Mouse (Mus musculus): ENCODE results near the gene Atp6v1a.

Atp6v1a gene

DNA sequence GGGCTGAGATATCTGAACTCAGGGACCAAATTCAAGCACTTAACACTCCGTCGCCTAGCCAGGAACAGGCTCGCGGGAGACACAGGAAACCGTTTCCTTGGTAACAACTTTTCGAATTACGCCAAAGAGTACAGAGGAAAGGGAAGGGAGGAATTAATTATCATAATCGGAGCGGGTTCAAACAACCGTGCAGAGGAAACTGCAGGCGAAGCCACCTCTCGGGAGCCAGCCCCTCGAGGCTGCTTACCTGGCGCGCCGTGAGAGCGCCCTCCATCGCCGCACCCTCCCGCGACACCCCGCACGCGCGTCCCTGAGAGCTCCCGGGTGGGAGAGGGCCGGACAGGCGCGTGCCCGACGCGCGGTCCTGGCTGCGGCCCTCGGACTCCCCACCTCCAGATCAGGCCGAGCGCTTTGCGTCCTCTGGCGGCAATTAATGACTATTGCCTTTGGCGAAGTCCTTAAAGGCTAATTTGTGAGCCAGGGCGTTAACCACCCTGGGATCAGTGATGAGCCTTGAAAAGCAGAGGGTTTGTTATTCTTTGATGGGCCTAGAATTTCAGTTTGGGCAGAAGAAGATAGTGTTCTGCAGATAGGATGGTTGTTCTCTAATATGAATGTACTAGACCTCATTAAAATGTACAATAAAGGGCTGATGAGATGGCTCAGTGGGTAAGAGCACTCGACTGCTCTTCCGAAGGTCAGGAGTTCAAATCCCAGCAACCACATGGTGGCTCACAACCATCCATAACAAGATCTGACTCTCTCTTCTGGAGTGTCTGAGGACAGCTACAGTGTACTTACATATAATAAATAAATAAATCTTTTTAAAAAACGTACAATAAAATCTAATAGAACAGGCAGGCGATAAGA is 76.2 kb downstream of the Atp6v1a start, which contains the start of gene Gramd1c:
Gramd1c (minus strand) TSS at position 321 of the 870 bp plus-strand sequence.
- intact Hi-C loops (cut with DNase I), result loop anchor here (10.0 kb wide), 1 partner anchor 178 kb away; the partner anchor contains the start of gene Ccdc191

DNA sequence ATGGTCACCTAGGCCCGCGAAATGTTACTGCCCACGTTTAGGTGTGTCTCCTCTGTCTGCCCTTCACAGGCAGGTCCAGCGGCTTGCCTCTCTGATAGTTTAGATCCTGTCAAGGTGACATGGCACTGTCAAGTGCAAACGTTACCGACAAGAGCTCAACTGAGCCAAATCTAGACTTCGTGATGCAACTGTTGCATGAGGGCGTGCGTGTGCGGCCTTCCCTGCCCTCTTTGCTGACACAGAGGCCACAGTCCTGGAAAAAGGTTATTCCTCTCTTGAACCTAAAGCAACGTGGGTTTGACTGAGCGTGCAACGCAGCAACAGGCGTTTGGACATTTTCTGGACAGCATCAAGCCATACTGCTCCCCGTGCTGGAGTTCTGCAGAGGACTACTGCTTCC is 78.2 kb downstream of the Atp6v1a start:
- intact Hi-C loops (cut with DNase I), result loop anchor here (10.0 kb wide), 1 partner anchor 177 kb away; the partner anchor contains the start of gene Ccdc191

DNA sequence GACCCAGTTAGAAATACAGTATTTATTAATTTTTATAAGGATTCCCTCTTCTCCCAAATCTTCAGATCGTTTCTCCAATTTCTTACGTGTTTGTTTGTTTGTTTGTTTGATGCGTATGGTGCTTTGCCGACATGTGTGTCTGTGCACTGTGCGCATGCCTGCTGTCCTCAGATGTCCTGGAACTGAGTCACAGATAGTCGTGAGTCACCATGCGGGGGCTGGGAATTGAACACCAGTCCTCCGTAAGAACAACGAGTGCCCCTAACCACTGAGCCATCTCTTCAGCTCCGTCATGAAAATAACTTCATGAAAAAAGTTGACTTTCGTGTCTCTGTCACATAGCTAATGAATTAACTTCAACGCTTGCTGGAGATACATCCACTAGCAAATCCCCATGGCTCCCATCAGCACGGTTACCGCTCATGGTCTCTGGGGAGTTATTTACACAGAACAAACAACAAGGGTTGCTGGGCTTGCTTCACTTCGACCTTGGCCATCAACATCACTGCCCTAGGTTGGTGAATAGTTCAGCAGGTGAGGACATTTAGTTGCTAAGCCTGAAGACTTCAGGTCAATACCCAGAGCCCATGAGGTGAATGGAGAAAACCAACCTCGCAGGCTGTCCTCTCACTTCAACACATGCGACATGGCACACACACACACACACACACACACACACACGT is 78.8 kb downstream of the Atp6v1a start:
- intact Hi-C loops (cut with DNase I), result loop anchor here (10.0 kb wide), 1 partner anchor 176 kb away; the partner anchor contains the start of gene Ccdc191

DNA sequence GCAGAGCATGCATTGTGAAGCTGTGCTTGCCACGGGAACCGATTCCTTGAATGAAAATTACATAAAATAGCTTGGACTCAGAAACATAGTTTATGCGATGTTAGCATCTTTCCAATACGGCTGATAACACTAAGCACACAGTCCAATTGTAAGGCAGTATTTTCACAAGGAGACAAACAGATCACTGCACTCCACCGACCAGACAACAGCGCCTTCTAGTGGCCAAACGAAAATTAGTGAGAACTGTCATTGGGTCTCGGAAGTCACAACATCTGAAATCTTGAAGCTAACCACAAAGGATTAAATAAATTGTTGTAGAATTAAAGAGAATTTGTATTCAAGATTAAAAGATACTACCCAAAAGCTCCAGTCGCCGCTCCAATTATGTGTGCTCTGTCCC is 80.8 kb downstream of the Atp6v1a start:
- intact Hi-C loops (cut with DNase I), result no loop called here

DNA sequence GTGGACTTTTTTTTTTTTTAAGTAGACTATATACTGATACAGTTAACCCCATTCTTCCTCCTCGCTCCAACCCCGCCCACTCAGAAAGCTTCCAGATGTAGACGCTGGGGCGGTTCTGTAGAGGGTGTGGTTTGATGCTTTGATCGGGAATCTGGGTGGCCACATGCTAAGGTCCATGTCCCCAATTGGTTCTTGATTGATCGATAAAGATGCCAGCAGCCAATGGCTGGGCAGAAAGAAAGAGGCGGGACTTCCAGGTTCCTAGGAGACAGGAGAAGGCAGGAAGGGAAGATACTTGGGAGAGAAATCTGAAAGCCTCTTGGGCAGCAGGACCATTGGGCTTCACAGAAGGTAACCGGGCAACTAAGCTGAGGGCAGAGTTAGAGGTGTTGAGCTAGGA is 83.7 kb downstream of the Atp6v1a start:
- intact Hi-C loops (cut with DNase I), result no loop called here

DNA sequence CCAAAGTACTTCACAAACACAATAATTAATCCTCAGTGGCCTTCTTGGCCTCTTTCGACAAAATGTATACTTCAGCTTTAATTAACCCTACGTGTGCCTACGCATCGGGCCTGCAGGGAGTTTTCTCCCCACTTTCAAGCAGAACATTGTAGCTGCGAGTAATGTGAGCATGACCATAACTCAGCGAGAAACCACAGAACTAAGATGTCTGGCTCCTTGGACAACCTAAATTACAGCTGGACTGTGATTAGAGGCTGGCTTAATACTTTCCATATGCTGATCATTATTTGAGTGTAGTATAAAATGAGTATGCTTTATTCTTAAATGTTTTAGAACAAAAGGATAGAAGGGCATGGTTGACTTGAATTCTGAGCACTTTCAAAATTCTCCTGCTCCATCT is 86.2 kb downstream of the Atp6v1a start:
- intact Hi-C loops (cut with DNase I), result no loop called here

DNA sequence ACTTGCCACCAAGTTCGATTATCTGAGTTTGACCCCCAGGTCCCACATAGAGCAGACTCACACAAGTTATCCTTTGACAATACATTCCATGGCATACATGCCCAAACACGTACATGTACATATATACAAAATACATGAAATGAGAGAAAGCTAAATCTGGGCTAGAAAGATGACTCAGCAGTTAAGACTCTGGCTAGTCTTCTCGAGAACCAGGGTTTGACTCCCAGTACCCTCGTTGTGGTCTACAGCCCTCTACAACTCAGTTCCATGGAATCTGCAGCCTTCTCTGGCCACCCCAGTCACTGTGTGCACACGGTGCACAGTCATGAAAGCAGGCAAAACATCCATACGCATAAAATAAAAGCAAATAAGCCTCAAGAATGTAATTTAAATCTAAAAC is 87.1 kb downstream of the Atp6v1a start:
- intact Hi-C loops (cut with DNase I), result no loop called here

DNA sequence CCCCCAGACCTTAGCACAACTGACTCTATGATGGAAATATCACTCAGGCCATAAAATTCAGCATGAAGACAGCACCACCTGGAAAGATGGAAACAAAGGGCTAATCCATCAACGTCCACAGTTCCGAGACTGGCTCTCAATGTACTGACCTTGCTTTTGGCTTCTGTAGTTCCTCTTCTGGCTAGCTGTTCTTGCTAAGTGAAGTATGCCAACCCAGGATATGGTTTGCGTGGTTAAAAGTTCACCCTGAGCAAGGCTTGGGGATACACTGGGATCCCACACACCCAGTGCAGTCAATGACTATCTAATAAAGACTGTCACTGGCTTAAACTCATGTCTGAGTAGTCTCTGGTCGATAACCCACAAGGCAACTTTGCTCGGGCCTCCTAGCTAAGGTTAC is 89.4 kb downstream of the Atp6v1a start:
- intact Hi-C loops (cut with DNase I), result no loop called here

DNA sequence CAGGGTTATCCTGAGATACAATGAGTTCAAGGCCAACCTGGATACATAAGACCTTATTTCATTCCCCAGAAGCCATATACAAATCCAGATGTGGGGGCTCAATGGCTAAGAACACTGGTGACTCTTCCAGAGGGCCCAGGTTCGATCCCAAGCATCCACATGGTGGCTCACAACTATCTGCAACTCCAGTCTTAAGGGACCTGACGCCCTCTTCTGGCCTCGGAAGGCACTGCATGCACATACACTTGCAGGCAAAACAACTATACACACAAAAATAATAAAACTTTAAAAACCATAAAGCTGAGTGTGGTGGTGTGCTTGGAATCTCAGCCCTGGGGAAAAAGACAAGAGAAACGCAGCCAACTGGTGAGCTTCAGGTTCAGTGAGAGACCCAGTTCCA is 100.4 kb downstream of the Atp6v1a start:
- intact Hi-C loops (cut with DNase I), result no loop called here
